Mouse (Mus musculus): ENCODE measurements around the gene Mast1.
A peak's percentile ranks its signal among the peaks of the same experiment; 100 is the strongest.

The Mast1 gene

GRCm38 (mm10) chr8:84973079-84973478, 35.9 kb upstream of the Mast1 start:
- DNase-seq = no peak

- no peak for DNase-seq
Measured at GRCm38 (mm10) chr8:84970913-84971312, 33.8 kb upstream of the Mast1 start.

- peak; percentile 32 for DNase-seq
Measured at GRCm38 (mm10) chr8:84970135-84970790, 33.1 kb upstream of the Mast1 start.

GRCm38 (mm10) chr8:84969241-84970134, 32.3 kb upstream of the Mast1 start, which contains the start of the genes Gm49661, Prdx2 and Rnaseh2a:
Gene Gm49661, minus strand, starts transcription at chr8:84969433.
Gene Prdx2, plus strand, starts transcription at chr8:84969587.
Gene Rnaseh2a, minus strand, starts transcription at chr8:84969767.
- DNase-seq = peak; percentile 81

- no peak for DNase-seq
Measured at GRCm38 (mm10) chr8:84968650-84969049, 31.5 kb upstream of the Mast1 start.

GRCm38 (mm10) chr8:84967532-84968304, 30.6 kb upstream of the Mast1 start:
- no peak for DNase-seq

GRCm38 (mm10) chr8:84966603-84967002, 29.4 kb upstream of the Mast1 start:
- DNase-seq = peak; percentile 54

- DNase-seq = peak; percentile 90
Measured at GRCm38 (mm10) chr8:84965731-84966291, 28.7 kb upstream of the Mast1 start.

GRCm38 (mm10) chr8:84963952-84964351, 26.8 kb upstream of the Mast1 start:
- DNase-seq = no peak

GRCm38 (mm10) chr8:84959811-84960210, 22.7 kb upstream of the Mast1 start:
- no peak for DNase-seq

- DNase-seq = peak; percentile 87
Measured at GRCm38 (mm10) chr8:84956768-84957167, 19.6 kb upstream of the Mast1 start.

- DNase-seq = no peak
Measured at GRCm38 (mm10) chr8:84952612-84953255, 15.6 kb upstream of the Mast1 start.

GRCm38 (mm10) chr8:84949753-84950152, 12.6 kb upstream of the Mast1 start:
- no peak for DNase-seq

- peak; percentile 68 for DNase-seq
Measured at GRCm38 (mm10) chr8:84947241-84947545, 10.0 kb upstream of the Mast1 start.

GRCm38 (mm10) chr8:84946528-84947240, 9.5 kb upstream of the Mast1 start, which contains the start of gene Rtbdn:
Gene Rtbdn, plus strand, starts transcription at chr8:84946991.
- no peak for DNase-seq

GRCm38 (mm10) chr8:84945633-84946527, 8.7 kb upstream of the Mast1 start:
- DNase-seq = peak; percentile 61

- DNase-seq = no peak
Measured at GRCm38 (mm10) chr8:84945235-84945632, 8.1 kb upstream of the Mast1 start.

GRCm38 (mm10) chr8:84944478-84945160, 7.5 kb upstream of the Mast1 start:
- peak; percentile 75 for DNase-seq

GRCm38 (mm10) chr8:84943699-84944098, 6.5 kb upstream of the Mast1 start:
- no peak for DNase-seq
